Mouse (Mus musculus) thymus, adult 2 months (tissue): ENCODE results near the gene Selenoo.

ENCODE experiments used
- CTCF ChIP-seq: fragments of 200-500 bp; IDR thresholded peaks from 2 replicates; pipeline ENCODE4 v1.5.1; 2012; ENCODE audit warnings: mild to moderate bottlenecking, control low read depth, low read length, moderate library complexity, borderline replicate concordance; ENCODE audit not compliant: control insufficient read depth, poor library complexity, insufficient read depth; ENCODE audit errors: extremely low read depth
- POLR2A ChIP-seq: fragments of 200-500 bp; IDR thresholded peaks from 2 replicates; pipeline ENCODE4 v1.6.1; 2012; ENCODE audit warnings: mild to moderate bottlenecking, low read length, control low read depth, moderate library complexity; ENCODE audit not compliant: control insufficient read depth, poor library complexity, insufficient read depth; ENCODE audit errors: extremely low read depth

- TF ChIP-seq CTCF, result peak; percentile 100
- 0 out of 2 replicates have a peak, but pooled peaks have one; percentile 64 for TF ChIP-seq POLR2A
Observed at GRCm38 (mm10) chr15:89128382-89129350, 39.8 kb downstream of the Selenoo start, which contains the start of gene Hdac10.
